Mouse (Mus musculus) neural tube, embryonic 12.5 days (tissue): ENCODE results near the gene Ndrg3. TPM values are rescaled to one million over a fixed set of nuclear protein-coding genes. Genes with fewer than 3 reads are reported as not detected.
A peak's percentile ranks its signal among the peaks of the same experiment; 100 is the strongest.

Source experiments
- ATAC-seq: fragments of 200-750 bp; cut with Nextera tagmentation; 2 replicates; pipeline ENCODE4 v1.8.0; 2017; ENCODE audit warnings: low read depth, mild to moderate bottlenecking, moderate TSS enrichment, moderate library complexity; ENCODE audit not compliant: low FRiP score
- H3K27ac ChIP-seq: fragments of 300-500 bp; sonication (generic); 2 replicates; pipeline ENCODE4 v1.5.1; 2016
- H3K27me3 ChIP-seq: fragments of 300-500 bp; sonication (generic); replicated peaks from 2 replicates; pipeline ENCODE4 v1.6.1; 2016; ENCODE audit warnings: mild to moderate bottlenecking
- H3K36me3 ChIP-seq: fragments of 300-500 bp; sonication (generic); 2 replicates; pipeline ENCODE4 v1.6.1; 2016; ENCODE audit warnings: mild to moderate bottlenecking
- H3K4me1 ChIP-seq: fragments of 300-500 bp; sonication (generic); 2 replicates; pipeline ENCODE4 v1.6.1; 2016
- H3K4me2 ChIP-seq: fragments of 300-500 bp; sonication (generic); replicated peaks from 2 replicates; pipeline ENCODE4 v1.6.1; 2016; ENCODE audit warnings: mild to moderate bottlenecking
- H3K4me3 ChIP-seq: fragments of 300-500 bp; sonication (generic); 2 replicates; pipeline ENCODE4 v1.5.1; 2016
- H3K9ac ChIP-seq: fragments of 300-500 bp; sonication (generic); 2 replicates; pipeline ENCODE4 v1.6.1; 2016; ENCODE audit warnings: mild to moderate bottlenecking
- H3K9me3 ChIP-seq: fragments of 300-500 bp; sonication (generic); 2 replicates; pipeline ENCODE4 v1.6.1; 2016; ENCODE audit warnings: mild to moderate bottlenecking
- WGBS: fragments of 180-500 bp; shearing (Covaris S2); methylation state at CpG from one replicate; pipeline ENCODE4 v1.1.7; 2016; 5-methylcytosine and 5-hydroxymethylcytosine counted together
- polyA plus RNA-seq: library from polyadenylated mRNA; unstranded; fragments of >200 nt; fragmentation: Nextera tagmentation; extraction: Ambion mirVana; gene quantifications from 2 replicates; pipeline ENCODE4 v1.2.1, GENCODE M21; 2016

Gene Ndrg3
- polyA plus RNA-seq, 1 experiment from 2014 or later: 63.4 TPM

DNA sequence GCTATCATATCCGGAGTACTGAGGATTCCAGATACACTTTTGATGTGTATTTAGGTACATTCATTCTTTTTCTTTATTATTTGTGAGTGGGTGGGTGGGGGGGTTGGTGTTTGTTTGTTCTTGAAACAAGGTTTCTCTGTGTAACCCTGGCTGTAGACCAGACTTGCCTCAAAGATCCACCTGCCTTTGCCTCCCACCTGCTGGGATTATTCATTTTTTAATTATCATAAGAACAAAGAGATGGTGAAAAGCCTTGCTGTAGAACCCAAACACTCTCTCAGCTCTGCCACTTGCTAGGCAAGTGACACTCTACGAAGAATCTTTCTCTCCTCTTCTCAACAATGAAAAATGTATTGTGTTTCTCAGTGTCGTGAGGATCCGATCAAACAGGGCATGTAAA is 27.4 kb upstream of the Ndrg3 start:
- H3K9me3 ChIP-seq: no peaks in the 10 kb centered on the region
- H3K4me3 ChIP-seq: no peak overlapping the region
- H3K27ac ChIP-seq: no peak overlapping the region
- WGBS: 97% methylated on average over 4 of the region's 4 CpGs
- H3K27me3 ChIP-seq: no peaks in the 10 kb centered on the region
- no peak overlapping the region for H3K4me2 ChIP-seq
- peaks cover 99% of the 10 kb centered on the region for H3K36me3 ChIP-seq
- no peaks in the 10 kb centered on the region for H3K4me1 ChIP-seq
- no peak overlapping the region for H3K9ac ChIP-seq
- no peak for ATAC-seq

GRCm38 (mm10) chr2:157016529-157017270 is 24.8 kb upstream of the Ndrg3 start:
- ATAC-seq: no peak
- no peak overlapping the region for H3K27ac ChIP-seq
- WGBS: 88% methylated on average over 18 of the region's 18 CpGs
- no peak overlapping the region for H3K4me2 ChIP-seq
- H3K4me1 ChIP-seq: no peaks in the 10 kb centered on the region
- H3K27me3 ChIP-seq: no peaks in the 10 kb centered on the region
- no peak overlapping the region for H3K4me3 ChIP-seq
- H3K9me3 ChIP-seq: no peaks in the 10 kb centered on the region
- H3K9ac ChIP-seq: no peak overlapping the region
- H3K36me3 ChIP-seq: peaks cover 83% of the 10 kb centered on the region

- Histone ChIP-seq H3K27ac (no peak overlapping the region), H3K27me3 (no peaks in the 10 kb centered on the region), H3K4me3 (no peak overlapping the region), H3K36me3 (peaks cover 39% of the 10 kb centered on the region), H3K4me2 (no peak overlapping the region), H3K9ac (no peak overlapping the region), H3K9me3 (no peaks in the 10 kb centered on the region), H3K4me1 (peaks cover 3% of the 10 kb centered on the region; the same call in 1 of the 2 replicates)
- ATAC-seq: no peak
- 90% methylated on average over 6 of the region's 6 CpGs for WGBS
Measured at GRCm38 (mm10) chr2:157012341-157012740, 20.5 kb upstream of the Ndrg3 start.

- H3K9ac ChIP-seq: no peak overlapping the region
- 64% methylated on average over 11 of the region's 11 CpGs for WGBS
- no peaks in the 10 kb centered on the region for H3K27me3 ChIP-seq
- no peak overlapping the region for H3K4me2 ChIP-seq
- peaks cover 14% of the 10 kb centered on the region for H3K4me1 ChIP-seq
- peaks cover 23% of the 10 kb centered on the region for H3K36me3 ChIP-seq
- no peaks in the 10 kb centered on the region for H3K9me3 ChIP-seq
- no peak for ATAC-seq
- no peak overlapping the region for H3K27ac ChIP-seq
- no peak overlapping the region for H3K4me3 ChIP-seq
Measured at GRCm38 (mm10) chr2:157010634-157011310, 18.9 kb upstream of the Ndrg3 start.

DNA sequence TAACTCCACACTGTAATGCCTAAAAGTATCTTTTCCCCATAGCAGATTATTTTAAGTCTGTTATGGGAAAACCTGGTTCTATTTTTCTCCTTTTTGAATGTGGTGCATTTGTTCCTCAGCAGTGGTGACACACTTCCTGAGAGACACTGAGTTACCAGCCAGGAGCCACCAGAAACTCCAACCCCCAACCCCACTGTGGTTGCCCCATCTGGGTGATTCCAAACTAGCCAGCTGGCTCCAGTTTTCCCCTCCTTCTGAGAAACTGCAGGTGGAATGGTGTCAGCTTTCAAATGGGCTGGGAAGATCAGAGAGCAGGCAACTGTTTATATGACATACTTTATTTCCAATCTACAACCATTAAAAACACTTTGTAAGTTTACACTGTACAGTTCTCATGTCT is 18.3 kb upstream of the Ndrg3 start:
- Histone ChIP-seq H3K27me3 (no peaks in the 10 kb centered on the region), H3K27ac (no peak overlapping the region), H3K9me3 (no peaks in the 10 kb centered on the region), H3K4me3 (no peak overlapping the region), H3K36me3 (peaks cover 19% of the 10 kb centered on the region), H3K9ac (no peak overlapping the region), H3K4me1 (peaks cover 14% of the 10 kb centered on the region), H3K4me2 (no peak overlapping the region)
- ATAC-seq: no peak

DNA sequence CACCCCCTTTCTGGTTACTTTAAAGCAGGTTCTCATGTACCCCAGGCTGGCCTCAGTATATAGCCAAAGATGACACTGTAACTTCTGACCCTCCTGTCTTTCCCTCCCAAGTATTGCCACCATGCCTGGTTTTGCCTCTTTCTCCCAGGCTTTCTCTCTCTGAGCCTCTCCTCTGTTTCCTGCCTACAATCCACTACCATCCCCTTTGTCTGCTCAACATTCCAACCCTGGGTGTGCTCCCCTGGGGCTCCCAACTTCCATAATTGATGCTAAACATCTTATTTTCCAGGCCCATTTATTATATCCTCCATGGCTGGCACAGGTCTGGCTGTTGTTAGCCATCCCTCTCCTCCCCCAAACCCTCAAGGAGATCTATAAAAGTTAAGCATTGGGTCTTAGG is 16.7 kb upstream of the Ndrg3 start:
- H3K36me3 ChIP-seq: peaks cover 7% of the 10 kb centered on the region
- H3K4me2 ChIP-seq: no peak overlapping the region
- no peak overlapping the region for H3K27ac ChIP-seq
- peaks cover 14% of the 10 kb centered on the region for H3K4me1 ChIP-seq
- H3K9ac ChIP-seq: no peak overlapping the region
- ATAC-seq: no peak
- H3K4me3 ChIP-seq: no peak overlapping the region
- no peaks in the 10 kb centered on the region for H3K9me3 ChIP-seq
- no peaks in the 10 kb centered on the region for H3K27me3 ChIP-seq

GRCm38 (mm10) chr2:157007234-157007596 is 15.4 kb upstream of the Ndrg3 start:
- H3K36me3 ChIP-seq: peaks cover 4% of the 10 kb centered on the region
- 29% methylated on average over 5 of the region's 5 CpGs for WGBS
- peaks cover 14% of the 10 kb centered on the region for H3K4me1 ChIP-seq
- ATAC-seq: no peak
- H3K9me3 ChIP-seq: no peaks in the 10 kb centered on the region
- peak overlapping the region; percentile 42; the same call in 1 of the 2 replicates for H3K27ac ChIP-seq
- H3K9ac ChIP-seq: peak overlapping the region; percentile 64
- H3K4me3 ChIP-seq: peak overlapping the region; percentile 70
- H3K4me2 ChIP-seq: peak overlapping the region; percentile 98
- H3K27me3 ChIP-seq: no peaks in the 10 kb centered on the region

DNA sequence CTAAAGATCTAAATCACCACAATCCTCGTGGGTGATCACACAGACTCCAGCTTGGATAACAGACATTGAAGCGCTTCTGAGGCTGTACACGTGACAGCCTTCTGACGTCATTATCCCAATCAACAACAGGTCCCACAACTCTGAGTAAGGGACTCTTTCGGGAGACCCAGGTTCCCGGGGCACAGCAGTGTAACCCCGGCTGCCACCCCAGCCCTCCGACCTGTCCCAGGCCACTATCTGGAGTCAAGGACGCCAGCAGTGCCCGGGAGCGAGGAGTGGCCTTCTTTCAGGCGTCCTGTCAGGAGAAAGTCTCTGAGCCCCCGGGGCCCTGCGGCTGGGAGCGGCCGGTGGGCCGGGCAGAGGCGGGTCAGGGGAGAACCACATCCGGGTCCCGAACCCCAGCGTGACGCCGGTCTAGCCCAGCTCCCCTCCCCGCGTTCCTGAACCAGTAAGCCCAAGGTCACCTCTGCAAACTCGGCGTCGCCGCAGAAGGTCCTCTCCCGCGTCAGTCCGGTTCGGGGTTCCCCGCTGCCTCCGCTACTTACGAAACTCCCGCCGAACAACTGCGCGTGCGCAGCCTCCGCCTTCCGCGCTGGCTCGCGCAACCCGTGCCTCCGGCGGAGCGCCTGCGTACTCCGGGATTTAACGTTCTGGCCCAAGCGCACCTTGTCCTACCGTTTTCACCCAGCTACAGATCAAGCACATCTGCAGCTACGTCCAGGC is 14.8 kb upstream of the Ndrg3 start, which contains the start of gene Dsn1:
TSS of gene Dsn1 (minus strand) at position 644 of the 723 bp plus-strand sequence.
- H3K4me3 ChIP-seq: peak within 1 kb of the TSS; percentile 70
- H3K4me1 ChIP-seq: peaks cover 14% of the 10 kb centered on the region
- peak within 1 kb of the TSS; percentile 98 for H3K4me2 ChIP-seq
- H3K27me3 ChIP-seq: no peaks in the 10 kb centered on the region
- H3K9me3 ChIP-seq: no peaks in the 10 kb centered on the region
- H3K9ac ChIP-seq: peak within 1 kb of the TSS; percentile 64
- WGBS: under 1% methylated on average over 55 of the region's 56 CpGs
- peaks cover 4% of the 10 kb centered on the region for H3K36me3 ChIP-seq
- H3K27ac ChIP-seq: peak within 1 kb of the TSS; percentile 42; the same call in 1 of the 2 replicates
- ATAC-seq: peak; percentile 87

DNA sequence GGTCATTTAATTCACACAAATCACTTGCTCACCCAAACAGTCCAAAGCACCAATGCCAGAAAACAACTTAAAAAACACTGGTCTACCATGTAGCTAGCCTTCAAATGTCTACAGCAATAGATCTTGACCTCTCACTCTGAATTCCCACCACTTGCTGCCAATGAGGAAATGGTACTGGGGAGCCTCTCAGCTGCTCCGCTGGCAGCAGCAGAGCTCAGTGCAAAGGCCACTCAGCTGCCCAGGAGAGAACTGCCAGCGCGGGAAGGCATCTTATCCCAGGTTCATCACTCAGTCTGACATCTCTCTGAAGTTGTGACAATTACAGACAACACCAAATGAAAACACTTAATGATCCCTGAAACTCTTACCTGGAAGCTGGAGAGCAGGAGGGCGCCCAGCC is 10.5 kb upstream of the Ndrg3 start:
- Histone ChIP-seq H3K36me3 (peaks cover 17% of the 10 kb centered on the region), H3K9ac (no peak overlapping the region), H3K4me1 (peaks cover 11% of the 10 kb centered on the region), H3K27ac (no peak overlapping the region), H3K4me3 (no peak overlapping the region), H3K4me2 (no peak overlapping the region), H3K9me3 (no peaks in the 10 kb centered on the region), H3K27me3 (no peaks in the 10 kb centered on the region)
- ATAC-seq: no peak
- WGBS: 93% methylated on average over 4 of the region's 4 CpGs

GRCm38 (mm10) chr2:156998263-156998662 is 6.4 kb upstream of the Ndrg3 start:
- H3K27me3 ChIP-seq: no peaks in the 10 kb centered on the region
- ATAC-seq: no peak
- no peak overlapping the region for H3K4me2 ChIP-seq
- no peak overlapping the region for H3K9ac ChIP-seq
- no peak overlapping the region for H3K27ac ChIP-seq
- no peaks in the 10 kb centered on the region for H3K4me1 ChIP-seq
- no peaks in the 10 kb centered on the region for H3K9me3 ChIP-seq
- H3K4me3 ChIP-seq: no peak overlapping the region
- WGBS: 89% methylated on average over 5 of the region's 5 CpGs
- H3K36me3 ChIP-seq: peaks cover 26% of the 10 kb centered on the region

DNA sequence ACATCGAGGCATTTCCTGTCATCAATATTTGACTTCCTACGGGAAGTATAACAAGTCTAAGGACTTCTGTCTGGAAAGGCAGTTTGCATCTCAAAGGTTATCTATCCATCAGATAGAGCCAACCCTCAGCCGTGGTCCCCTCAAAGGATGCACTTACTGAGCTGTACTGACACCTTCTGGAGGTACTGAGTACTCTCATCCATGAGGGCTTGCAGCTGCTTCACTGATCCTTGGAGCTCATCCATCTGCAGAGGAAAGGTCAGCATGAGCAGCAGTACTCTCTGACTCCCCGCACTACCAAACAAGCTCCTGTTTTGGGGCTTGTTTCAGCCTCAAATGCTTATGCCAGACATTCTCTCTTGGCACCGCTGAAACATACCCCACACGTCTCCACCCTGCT is 4.7 kb upstream of the Ndrg3 start:
- peaks cover under 1% of the 10 kb centered on the region; the same call in 1 of the 2 replicates for H3K4me1 ChIP-seq
- no peak overlapping the region for H3K9ac ChIP-seq
- WGBS: 68% methylated on average over 6 of the region's 6 CpGs
- peaks cover 26% of the 10 kb centered on the region for H3K36me3 ChIP-seq
- no peak overlapping the region for H3K27ac ChIP-seq
- no peak overlapping the region for H3K4me3 ChIP-seq
- H3K9me3 ChIP-seq: no peaks in the 10 kb centered on the region
- no peaks in the 10 kb centered on the region for H3K27me3 ChIP-seq
- H3K4me2 ChIP-seq: no peak overlapping the region
- ATAC-seq: no peak

DNA sequence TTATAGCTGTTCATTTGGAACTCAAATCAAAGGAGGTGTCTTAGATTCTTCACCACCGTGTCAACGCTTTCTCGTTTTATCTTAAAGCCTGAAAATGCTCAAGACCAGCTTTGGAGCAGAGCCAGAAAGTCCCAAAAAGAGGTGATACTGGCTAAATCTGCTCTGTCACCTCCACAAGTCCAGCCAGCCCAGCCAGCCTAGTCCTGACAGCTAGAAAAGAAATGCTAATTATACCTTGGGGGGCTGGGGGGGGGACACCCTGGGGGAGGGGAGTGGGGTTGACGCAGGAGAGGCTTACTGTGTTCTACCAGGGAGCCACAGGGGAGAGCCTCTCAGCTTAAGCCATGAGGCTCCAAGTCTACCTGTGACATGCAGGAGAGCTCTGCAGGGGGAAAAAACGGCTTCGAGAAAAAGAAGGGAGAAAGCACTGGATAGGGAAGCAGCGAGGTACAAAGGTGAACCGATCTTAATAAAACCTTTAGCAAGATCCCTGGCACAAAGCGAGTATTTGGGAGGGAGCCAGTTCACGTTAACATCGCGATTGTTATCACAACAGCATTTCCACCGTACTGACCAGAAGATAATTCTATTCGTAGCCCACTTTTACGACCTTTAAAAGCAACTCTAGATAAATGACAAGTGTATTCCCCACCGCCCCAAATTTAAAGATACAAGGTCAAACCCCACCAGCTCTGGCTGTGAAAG is 977 bp downstream of the Ndrg3 start:
- no peak overlapping the region for H3K27ac ChIP-seq
- no peak for ATAC-seq

More for the DNA sequence above, 977 bp downstream of the Ndrg3 start:
- peak overlapping the region; percentile 88 for H3K4me3 ChIP-seq
- peaks cover 11% of the 10 kb centered on the region for H3K4me1 ChIP-seq
- H3K27me3 ChIP-seq: no peaks in the 10 kb centered on the region
- H3K4me2 ChIP-seq: peak overlapping the region; percentile 94
- H3K9me3 ChIP-seq: no peaks in the 10 kb centered on the region
- H3K36me3 ChIP-seq: peaks cover 8% of the 10 kb centered on the region
- 3% methylated on average over 16 of the region's 16 CpGs for WGBS
- peak overlapping the region; percentile 84 for H3K9ac ChIP-seq
